Mouse (Mus musculus) embryonic fibroblast, embryonic 13.5 days (primary cell): ENCODE data around the gene Lmo7. TPM values are rescaled to one million over a fixed set of nuclear protein-coding genes. Genes with fewer than 3 reads are reported as not detected.

Experiments
- H3K27ac ChIP-seq: 2 replicates; pipeline ENCODE4 v1.5.1; 2012; ENCODE audit warnings: low read length, control low read depth, inconsistent platforms; ENCODE audit not compliant: insufficient read depth
- H3K4me1 ChIP-seq: 2 replicates; pipeline ENCODE4 v1.6.1; 2011; ENCODE audit warnings: low read length; ENCODE audit not compliant: control insufficient read depth, insufficient read depth
- H3K4me3 ChIP-seq: 2 replicates; pipeline ENCODE4 v1.5.1; 2011; ENCODE audit warnings: mild to moderate bottlenecking, control low read depth, low read length; ENCODE audit not compliant: insufficient read depth
- CTCF ChIP-seq: IDR thresholded peaks from 2 replicates; pipeline ENCODE4 v1.5.1; 2011; ENCODE audit warnings: mild to moderate bottlenecking, control low read depth, low read length, moderate library complexity, borderline replicate concordance; ENCODE audit not compliant: insufficient read depth
- POLR2A ChIP-seq: IDR thresholded peaks from 2 replicates; pipeline ENCODE4 v1.6.1; 2011; ENCODE audit warnings: low read depth, mild to moderate bottlenecking, control low read depth, low read length, moderate library complexity
- polyA plus RNA-seq: library from polyadenylated mRNA; stranded (reverse); fragments of >200 nt; gene quantifications from 2 replicates; pipeline ENCODE4 v1.2.4, GENCODE M21; 2011; ENCODE audit warnings: low read depth; ENCODE audit not compliant: missing spikeins, insufficient read length

Lmo7 gene
- polyA plus RNA-seq, 1 experiment: 61.5 TPM

- peak overlapping the region; percentile 41; the same call in 1 of the 2 replicates for H3K27ac ChIP-seq
- TF ChIP-seq CTCF (no peak), POLR2A (no peak)
- H3K4me3 ChIP-seq: no peak overlapping the region
- H3K4me1 ChIP-seq: peaks cover 28% of the 10 kb centered on the region
Observed at GRCm38 (mm10) chr14:101801674-101802073, 71.9 kb downstream of the Lmo7 start.

GRCm38 (mm10) chr14:101804119-101804518 is 74.4 kb downstream of the Lmo7 start:
- TF ChIP-seq POLR2A (no peak), CTCF (no peak)
- H3K27ac ChIP-seq: peak overlapping the region; percentile 99

GRCm38 (mm10) chr14:101804562-101805327 is 75.0 kb downstream of the Lmo7 start:
- no peak; the same call in 1 of the 2 replicates for TF ChIP-seq POLR2A
- no peak for TF ChIP-seq CTCF
- Histone ChIP-seq H3K27ac (peak overlapping the region; percentile 99), H3K4me3 (no peak overlapping the region), H3K4me1 (peaks cover 13% of the 10 kb centered on the region)

More at GRCm38 (mm10) chr14:101804119-101804518, 74.4 kb downstream of the Lmo7 start:
- Histone ChIP-seq H3K4me1 (peaks cover 15% of the 10 kb centered on the region), H3K4me3 (no peak overlapping the region)

- Histone ChIP-seq H3K27ac (peak overlapping the region; percentile 97), H3K4me3 (no peak overlapping the region), H3K4me1 (peaks cover 13% of the 10 kb centered on the region)
- TF ChIP-seq POLR2A (no peak), CTCF (no peak)
Observed at GRCm38 (mm10) chr14:101805328-101805697, 75.6 kb downstream of the Lmo7 start.

- Histone ChIP-seq H3K27ac (peak overlapping the region; percentile 97), H3K4me1 (peaks cover 13% of the 10 kb centered on the region), H3K4me3 (no peak overlapping the region)
- TF ChIP-seq CTCF (no peak), POLR2A (no peak)
Observed at GRCm38 (mm10) chr14:101806058-101806457, 76.3 kb downstream of the Lmo7 start.

GRCm38 (mm10) chr14:101806607-101807006 is 76.8 kb downstream of the Lmo7 start:
- Histone ChIP-seq H3K27ac (no peak overlapping the region), H3K4me1 (peaks cover 13% of the 10 kb centered on the region), H3K4me3 (no peak overlapping the region)
- TF ChIP-seq CTCF: no peak
- no peak for TF ChIP-seq POLR2A

GRCm38 (mm10) chr14:101816450-101816849 is 86.7 kb downstream of the Lmo7 start:
- Histone ChIP-seq H3K27ac (peak overlapping the region; percentile 23; the same call in 1 of the 2 replicates), H3K4me3 (no peak overlapping the region), H3K4me1 (peaks cover 2% of the 10 kb centered on the region; the same call in 1 of the 2 replicates)
- TF ChIP-seq CTCF (no peak), POLR2A (no peak)

- Histone ChIP-seq H3K4me3 (no peak overlapping the region), H3K27ac (no peak overlapping the region), H3K4me1 (peaks cover 3% of the 10 kb centered on the region)
- no peak for TF ChIP-seq POLR2A
- no peak for TF ChIP-seq CTCF
Observed at GRCm38 (mm10) chr14:101822390-101822789, 92.6 kb downstream of the Lmo7 start.

GRCm38 (mm10) chr14:101822871-101823270 is 93.1 kb downstream of the Lmo7 start:
- no peak for TF ChIP-seq POLR2A
- no peak for TF ChIP-seq CTCF
- Histone ChIP-seq H3K27ac (no peak overlapping the region), H3K4me3 (no peak overlapping the region)

GRCm38 (mm10) chr14:101829676-101830075 is 99.9 kb downstream of the Lmo7 start:
- Histone ChIP-seq H3K27ac (no peak overlapping the region), H3K4me1 (peaks cover 12% of the 10 kb centered on the region)
- TF ChIP-seq POLR2A (no peak), CTCF (no peak)

More at GRCm38 (mm10) chr14:101822871-101823270, 93.1 kb downstream of the Lmo7 start:
- H3K4me1 ChIP-seq: peaks cover 3% of the 10 kb centered on the region

GRCm38 (mm10) chr14:101830116-101830515 is 100.4 kb downstream of the Lmo7 start:
- no peak for TF ChIP-seq CTCF
- no peak for TF ChIP-seq POLR2A

More at GRCm38 (mm10) chr14:101829676-101830075, 99.9 kb downstream of the Lmo7 start:
- no peak overlapping the region for H3K4me3 ChIP-seq

More at GRCm38 (mm10) chr14:101830116-101830515, 100.4 kb downstream of the Lmo7 start:
- Histone ChIP-seq H3K4me3 (no peak overlapping the region), H3K27ac (no peak overlapping the region), H3K4me1 (peaks cover 12% of the 10 kb centered on the region)
